9 mouse cellular contexts compared by ENCODE assay signal in genomic region chr11:55405601-55406469, GRCm38 (mm10). TPM values are rescaled to one million over a fixed set of nuclear protein-coding genes. Genes with fewer than 3 reads are reported as not detected.
DNase-seq lines count a peak whose midpoint lies in the region; ATAC-seq lines count a peak whose summit lies in the region.
"Had no signal": no experiment of that assay in that cellular context is flagged by ENCODE, and none has a peak within 500 bp of the region (broad histone marks: within the 10 kb centered on the region; RNA-seq: fewer than 3 reads in every experiment).

No protein-coding gene starts in this region.

- no peaks in the 10 kb centered on the region for H3K9me3 ChIP-seq in heart, embryonic 14.5 days (ENCODE audit: control insufficient read depth, low read length)
- H3K9me3 ChIP-seq in limb, embryonic 15.5 days = no peaks in the 10 kb centered on the region
- H3K9me3 ChIP-seq in forebrain, embryonic 16.5 days (ENCODE audit: control insufficient read depth, low read length) = no peaks in the 10 kb centered on the region

- DNase-seq in 3T3-L1 (ENCODE audit: low read depth, low spot score) = peak; percentile 97
- DNase-seq in adrenal gland, adult 18-20 months (ENCODE audit: low spot score in 2 of 2) = peak; percentile 45 to 69
- no peak for DNase-seq in thymus, postnatal 36 days

- no peak overlapping the region for H3K9ac ChIP-seq in heart, embryonic 14.5 days (ENCODE audit: low read length)
- no peak overlapping the region for H3K9ac ChIP-seq in limb, embryonic 15.5 days
- no peak overlapping the region for H3K9ac ChIP-seq in forebrain, embryonic 16.5 days (replicated peaks; ENCODE audit: low read depth, low read length)

- no peak overlapping the region for H3K4me3 ChIP-seq in heart, embryonic 14.5 days (ENCODE audit: control insufficient read depth in 1 of 2, insufficient read depth in 1 of 2, low read depth in 1 of 2, low read length in 2 of 2)
- no peak overlapping the region for H3K4me3 ChIP-seq in limb, embryonic 15.5 days
- H3K4me3 ChIP-seq in forebrain, embryonic 16.5 days (replicated peaks; ENCODE audit: low read length) = no peak overlapping the region
- H3K4me3 ChIP-seq: megakaryocyte, embryonic 14.5 days had no signal

- H3K4me1 ChIP-seq in heart, embryonic 14.5 days (ENCODE audit: control insufficient read depth in 2 of 2, insufficient read depth in 2 of 2, low read length in 2 of 2) = peaks cover 3 to 4% of the 10 kb centered on the region in 2 experiments; a peak in 2 of 4 replicates
- no peaks in the 10 kb centered on the region; the same call in none of the 2 replicates for H3K4me1 ChIP-seq in limb, embryonic 15.5 days
- H3K4me1 ChIP-seq in forebrain, embryonic 16.5 days (replicated peaks; ENCODE audit: control insufficient read depth, insufficient read depth, low read length) = no peaks in the 10 kb centered on the region

- H3K4me2 ChIP-seq in heart, embryonic 14.5 days (ENCODE audit: low read length) = no peak overlapping the region
- H3K4me2 ChIP-seq in limb, embryonic 15.5 days = no peak overlapping the region
- no peak overlapping the region for H3K4me2 ChIP-seq in forebrain, embryonic 16.5 days (ENCODE audit: low read length)

- H3K36me3 ChIP-seq in heart, embryonic 14.5 days (ENCODE audit: control insufficient read depth, insufficient read depth, low read length) = peaks cover 100% of the 10 kb centered on the region
- H3K36me3 ChIP-seq in limb, embryonic 15.5 days = peaks cover 96% of the 10 kb centered on the region
- H3K36me3 ChIP-seq in forebrain, embryonic 16.5 days (ENCODE audit: control insufficient read depth, insufficient read depth) = no peaks in the 10 kb centered on the region

- H3K27ac ChIP-seq in heart, embryonic 14.5 days (replicated peaks in 1 of 2; ENCODE audit: control insufficient read depth in 1 of 2, insufficient read depth in 1 of 2, low read depth in 2 of 2, low read length in 2 of 2) = peak overlapping the region; percentile 64 to 73
- H3K27ac ChIP-seq in limb, embryonic 15.5 days = peak overlapping the region; percentile 64; the same call in 1 of the 2 replicates
- H3K27ac ChIP-seq in forebrain, embryonic 16.5 days (ENCODE audit: low read length) = no peak overlapping the region

- 62% methylated on average over 8 of the region's 8 CpGs for WGBS in heart, embryonic 14.5 days
- 56% methylated on average over 8 of the region's 8 CpGs for WGBS in limb, embryonic 15.5 days
- WGBS in forebrain, embryonic 16.5 days = 89% methylated on average over 8 of the region's 8 CpGs

- no peak for ATAC-seq in heart, embryonic 14.5 days (ENCODE audit: insufficient number of reproducible peaks, insufficient read depth, low FRiP score, low read depth)
- no peak for ATAC-seq in limb, embryonic 15.5 days (ENCODE audit: insufficient number of reproducible peaks, low FRiP score, low TSS enrichment, low read depth)
- ATAC-seq in megakaryocyte progenitor cell, adult 5-6 weeks (replicated peaks; ENCODE audit: poor library complexity) = no peak
- ATAC-seq in forebrain, embryonic 16.5 days = no peak
- no peak for ATAC-seq in CD4-positive, CD25-positive, alpha-beta regulatory T cell, adult 4 months

- no peaks in the 10 kb centered on the region for H3K27me3 ChIP-seq in heart, embryonic 14.5 days (ENCODE audit: control insufficient read depth, insufficient read depth, low read length)
- no peaks in the 10 kb centered on the region for H3K27me3 ChIP-seq in limb, embryonic 15.5 days
- H3K27me3 ChIP-seq in forebrain, embryonic 16.5 days (replicated peaks; ENCODE audit: control insufficient read depth, insufficient read depth, low read length) = no peaks in the 10 kb centered on the region

RNA-seq across cellular contexts. Expression of gene Sparc, which starts 17.1 kb away (rescaled TPM):
- total RNA-seq in adrenal gland, adult 18-20 months (2021) = 1,000 to 10,000 TPM; 1,159 to 2,168 TPM
- 1,748 and 1,849 TPM in 2 replicates for polyA plus RNA-seq in heart, embryonic 14.5 days (2014; fragmentation: Nextera tagmentation; extraction: Ambion mirVana)
- polyA plus RNA-seq in limb, embryonic 15.5 days (2015; fragmentation: Nextera tagmentation; extraction: Ambion mirVana) = 3,190 and 4,050 TPM in 2 replicates
- total RNA-seq in megakaryocyte progenitor cell, adult 5-6 weeks (2015) = not detected in 2 replicates
- not detected in 2 replicates for total RNA-seq in megakaryocyte progenitor cell, adult 5-6 weeks (2017)
- 316 and 452 TPM in 2 replicates for polyA plus RNA-seq in forebrain, embryonic 16.5 days (2015; fragmentation: Nextera tagmentation; extraction: Ambion mirVana)
- under 1 TPM in 1 of 2 experiments, not detected in 1; 0.28 TPM for polyA plus RNA-seq in CD4-positive, CD25-positive, alpha-beta regulatory T cell, adult 4 months (2017; shearing (Covaris generic))

RNA-seq across cellular contexts. Expression of gene Atox1, which starts 55.2 kb away (rescaled TPM):
- total RNA-seq in adrenal gland, adult 18-20 months (2021) = 100 to 1,000 TPM; 231 to 325 TPM
- 311 and 354 TPM in 2 replicates for polyA plus RNA-seq in heart, embryonic 14.5 days (2014; fragmentation: Nextera tagmentation; extraction: Ambion mirVana)
- 448 and 491 TPM in 2 replicates for polyA plus RNA-seq in limb, embryonic 15.5 days (2015; fragmentation: Nextera tagmentation; extraction: Ambion mirVana)
- total RNA-seq in megakaryocyte progenitor cell, adult 5-6 weeks (2015) = 120 TPM in 2 replicates
- 54.3 and 72.9 TPM in 2 replicates for total RNA-seq in megakaryocyte progenitor cell, adult 5-6 weeks (2017)
- polyA plus RNA-seq in forebrain, embryonic 16.5 days (2015; fragmentation: Nextera tagmentation; extraction: Ambion mirVana) = 218 and 221 TPM in 2 replicates
- polyA plus RNA-seq in CD4-positive, CD25-positive, alpha-beta regulatory T cell, adult 4 months (2017; shearing (Covaris generic)) = 100 to 1,000 TPM; 157 to 199 TPM

Comparison
In these comparisons a context has a peak if more than half of its experiments do, and no peak if none do; other contexts are left out.
1. DNase-seq: peak in 3T3-L1 (single experiment) and adrenal gland, adult 18-20 months (2 of 2); none in thymus, postnatal 36 days (0 of 2).
2. RNA of gene Sparc, which starts 17.1 kb away (polyA plus RNA-seq): 3,190 to 4,050 TPM in limb, embryonic 15.5 days, 1,748 to 1,849 TPM in heart, embryonic 14.5 days and 316 to 452 TPM in forebrain, embryonic 16.5 days; 0.28 TPM in CD4-positive, CD25-positive, alpha-beta regulatory T cell, adult 4 months; every median in the first group is over 100 times any median in the second.